Mouse (Mus musculus) brain, embryonic 14.5 days (tissue): ENCODE data around the gene Cct7.

ENCODE experiments used
- CTCF ChIP-seq: fragments of 200-500 bp; IDR thresholded peaks from 2 replicates; pipeline ENCODE4 v1.5.1; 2012; ENCODE audit warnings: inconsistent platforms, mild to moderate bottlenecking, moderate library complexity, borderline replicate concordance; ENCODE audit not compliant: insufficient read depth, insufficient read length; ENCODE audit errors: extremely low read depth
- POLR2A ChIP-seq: fragments of 200-500 bp; IDR thresholded peaks from 2 replicates; pipeline ENCODE4 v1.6.1; 2012; ENCODE audit warnings: mild to moderate bottlenecking, inconsistent platforms, borderline replicate concordance; ENCODE audit not compliant: poor library complexity, insufficient read depth, insufficient read length, severe bottlenecking; ENCODE audit errors: extremely low read depth

GRCm38 (mm10) chr6:85445286-85445685, 6.0 kb upstream of the Cct7 start:
- TF ChIP-seq CTCF (no peak), POLR2A (no peak)
